ENCODE assay signal across 8 mouse cellular contexts in genomic region chr11:69123693-69124497, GRCm38 (mm10). TPM values are rescaled to one million over a fixed set of nuclear protein-coding genes. Genes with fewer than 3 reads are reported as not detected.
DNase-seq lines count a peak whose midpoint lies in the region; ATAC-seq and TF ChIP-seq lines count a peak whose summit lies in the region.

No protein-coding gene starts in this region.

- peak; percentile 95 for DNase-seq in ES-CJ7 (ENCODE audit: low read depth, low spot score)
- DNase-seq in cerebellum, adult 11-12 months, result peak; percentile 86
- DNase-seq in heart, postnatal 25 days (ENCODE audit: low spot score), result peak; percentile 76
- peak; percentile 93 for DNase-seq in layer of hippocampus, adult 11-12 months (ENCODE audit: low spot score)
- DNase-seq in liver, postnatal 0 days, result peak; percentile 89
- DNase-seq in telencephalon, adult 2 months (ENCODE audit: low read depth, low spot score), result peak; percentile 86

- H3K4me3 ChIP-seq in forebrain, embryonic 15.5 days, result peak overlapping the region; percentile 64
- H3K4me3 ChIP-seq in liver, postnatal 0 days (ENCODE audit: low read depth, low read length), result peak overlapping the region; percentile 68
- peak overlapping the region; percentile 84 for H3K4me3 ChIP-seq in neural tube, embryonic 13.5 days

- H3K36me3 ChIP-seq in forebrain, embryonic 15.5 days, result no peaks in the 10 kb centered on the region
- no peaks in the 10 kb centered on the region for H3K36me3 ChIP-seq in liver, postnatal 0 days (replicated peaks; ENCODE audit: insufficient read depth, low read length)
- H3K36me3 ChIP-seq in neural tube, embryonic 13.5 days, result no peaks in the 10 kb centered on the region

- peaks cover 40% of the 10 kb centered on the region for H3K4me1 ChIP-seq in forebrain, embryonic 15.5 days
- H3K4me1 ChIP-seq in liver, postnatal 0 days (ENCODE audit: insufficient read depth), result peaks cover 53% of the 10 kb centered on the region
- peaks cover 46% of the 10 kb centered on the region for H3K4me1 ChIP-seq in neural tube, embryonic 13.5 days (replicated peaks)

- H3K27me3 ChIP-seq in forebrain, embryonic 15.5 days, result no peaks in the 10 kb centered on the region
- H3K27me3 ChIP-seq in liver, postnatal 0 days (ENCODE audit: insufficient read depth, low read length), result peaks cover 20% of the 10 kb centered on the region
- peaks cover 34% of the 10 kb centered on the region for H3K27me3 ChIP-seq in neural tube, embryonic 13.5 days

- H3K9ac ChIP-seq in forebrain, embryonic 15.5 days (replicated peaks), result peak overlapping the region; percentile 48
- peak overlapping the region; percentile 62 for H3K9ac ChIP-seq in liver, postnatal 0 days (replicated peaks)
- H3K9ac ChIP-seq in neural tube, embryonic 13.5 days, result peak overlapping the region; percentile 80

- peak overlapping the region; percentile 89 for H3K4me2 ChIP-seq in forebrain, embryonic 15.5 days (replicated peaks)
- peak overlapping the region; percentile 98 for H3K4me2 ChIP-seq in liver, postnatal 0 days (ENCODE audit: low read depth, low read length)
- peak overlapping the region; percentile 98 for H3K4me2 ChIP-seq in neural tube, embryonic 13.5 days

- TF ChIP-seq CTCF in liver, postnatal 0 days (IDR thresholded peaks at IDR 0.05; ENCODE audit: low read depth), result no peak

- H3K9me3 ChIP-seq in forebrain, embryonic 15.5 days, result no peaks in the 10 kb centered on the region
- no peaks in the 10 kb centered on the region for H3K9me3 ChIP-seq in liver, postnatal 0 days (ENCODE audit: low read length)
- H3K9me3 ChIP-seq in neural tube, embryonic 13.5 days, result no peaks in the 10 kb centered on the region

- WGBS in forebrain, embryonic 15.5 days, result under 1% methylated on average over 31 of the region's 31 CpGs
- WGBS in liver, postnatal 0 days (ENCODE audit: insufficient replicate concordance), result under 1% methylated on average over 31 of the region's 31 CpGs
- under 1% methylated on average over 31 of the region's 31 CpGs for WGBS in neural tube, embryonic 13.5 days

- ATAC-seq in forebrain, embryonic 15.5 days (replicated peaks), result peak; percentile 59
- ATAC-seq in liver, postnatal 0 days, result peak; percentile 67
- peak; percentile 58 for ATAC-seq in neural tube, embryonic 13.5 days (ENCODE audit: low read depth)

- TF ChIP-seq EP300 in liver, postnatal 0 days (IDR thresholded peaks at IDR 0.05; ENCODE audit: low read depth), result peak; percentile 43

- intact Hi-C loops in heart, postnatal 25 days (cut with DNase I), result loop anchor here (1.0 kb wide), 2 partner anchors 61 to 83 kb away; no protein-coding TSS in a partner anchor

- peak overlapping the region; percentile 86 for H3K27ac ChIP-seq in forebrain, embryonic 15.5 days (replicated peaks)
- H3K27ac ChIP-seq in liver, postnatal 0 days (ENCODE audit: low read depth), result peak overlapping the region; percentile 81
- H3K27ac ChIP-seq in neural tube, embryonic 13.5 days (replicated peaks), result peak overlapping the region; percentile 79

RNA-seq across cellular contexts. Expression of gene 9130213A22Rik, which starts 1.5 kb away (rescaled TPM):
- polyA plus RNA-seq in forebrain, embryonic 15.5 days (2015; fragmentation: Nextera tagmentation; extraction: Ambion mirVana), result 0.31 and 0.38 TPM in 2 replicates
- under 1 TPM in 1 of 2 experiments, not detected in 1; 0.21 TPM for total RNA-seq in heart, postnatal 25 days (2021)
- 0.06 and 0.07 TPM in 2 replicates for polyA plus RNA-seq in liver, postnatal 0 days (2015; fragmentation: Nextera tagmentation; extraction: Ambion mirVana)
- 0.18 and 0.32 TPM in 2 replicates for polyA plus RNA-seq in neural tube, embryonic 13.5 days (2015; fragmentation: Nextera tagmentation; extraction: Ambion mirVana)

RNA-seq across cellular contexts. Expression of gene Aloxe3, which starts 1.8 kb away (rescaled TPM):
- 2.2 and 3.6 TPM in 2 replicates for polyA plus RNA-seq in forebrain, embryonic 15.5 days (2015; fragmentation: Nextera tagmentation; extraction: Ambion mirVana)
- not detected for total RNA-seq in heart, postnatal 25 days (2021)
- 0.14 and 0.18 TPM in 2 replicates for polyA plus RNA-seq in liver, postnatal 0 days (2015; fragmentation: Nextera tagmentation; extraction: Ambion mirVana)
- polyA plus RNA-seq in neural tube, embryonic 13.5 days (2015; fragmentation: Nextera tagmentation; extraction: Ambion mirVana), result 0.59 and 1.2 TPM in 2 replicates

RNA-seq across cellular contexts. Expression of gene Hes7, which starts 3.7 kb away (rescaled TPM):
- polyA plus RNA-seq in forebrain, embryonic 15.5 days (2015; fragmentation: Nextera tagmentation; extraction: Ambion mirVana), result 0.42 and 0.46 TPM in 2 replicates
- under 1 TPM in 1 of 2 experiments, not detected in 1; 0.14 TPM for total RNA-seq in heart, postnatal 25 days (2021)
- polyA plus RNA-seq in liver, postnatal 0 days (2015; fragmentation: Nextera tagmentation; extraction: Ambion mirVana), result 0.07 and 0.15 TPM in 2 replicates
- polyA plus RNA-seq in neural tube, embryonic 13.5 days (2015; fragmentation: Nextera tagmentation; extraction: Ambion mirVana), result 0.61 TPM in 1 of 2 replicates, not detected in the other

RNA-seq across cellular contexts. Expression of gene Per1, which starts 28.9 kb away (rescaled TPM):
- polyA plus RNA-seq in forebrain, embryonic 15.5 days (2015; fragmentation: Nextera tagmentation; extraction: Ambion mirVana), result 7.6 and 8.2 TPM in 2 replicates
- total RNA-seq in heart, postnatal 25 days (2021), result 10 to 100 TPM; 32.3 to 61.0 TPM
- 3.0 and 8.2 TPM in 2 replicates for polyA plus RNA-seq in liver, postnatal 0 days (2015; fragmentation: Nextera tagmentation; extraction: Ambion mirVana)
- polyA plus RNA-seq in neural tube, embryonic 13.5 days (2015; fragmentation: Nextera tagmentation; extraction: Ambion mirVana), result 8.0 and 8.4 TPM in 2 replicates

RNA-seq across cellular contexts. Expression of gene Alox12b, which starts 32.9 kb away (rescaled TPM):
- polyA plus RNA-seq in forebrain, embryonic 15.5 days (2015; fragmentation: Nextera tagmentation; extraction: Ambion mirVana), result not detected in 2 replicates
- not detected for total RNA-seq in heart, postnatal 25 days (2021)
- polyA plus RNA-seq in liver, postnatal 0 days (2015; fragmentation: Nextera tagmentation; extraction: Ambion mirVana), result not detected in 2 replicates
- 0.22 and 0.23 TPM in 2 replicates for polyA plus RNA-seq in neural tube, embryonic 13.5 days (2015; fragmentation: Nextera tagmentation; extraction: Ambion mirVana)

Comparison
In these comparisons a context has a peak if more than half of its experiments do, and no peak if none do; other contexts are left out.
1. Peak in every context shown above with its lines: DNase-seq, ATAC-seq, H3K4me3 ChIP-seq and H3K27ac ChIP-seq.